Mouse (Mus musculus) bone marrow macrophage, adult 2 months (primary cell): ENCODE results near the gene Vps37b.

Experiments used
- CTCF ChIP-seq: IDR thresholded peaks from 2 replicates; pipeline ENCODE4 v1.5.1; 2012; ENCODE audit warnings: low read depth, mild to moderate bottlenecking, low read length, moderate library complexity
- POLR2A ChIP-seq: IDR thresholded peaks from 2 replicates; pipeline ENCODE4 v1.6.1; 2012; ENCODE audit warnings: mild to moderate bottlenecking, low read depth, low read length, borderline replicate concordance

- TF ChIP-seq POLR2A (no peak), CTCF (no peak)
These were observed 18.3 kb downstream of the Vps37b start for GRCm38 (mm10) chr5:124013747-124014146.
